Mouse (Mus musculus) lung, adult 18-20 months (tissue): Measurements from ENCODE around the gene Auts2.

ENCODE experiments used
- DNase-seq, 2 experiments: peaks; one replicate each; pipeline ENCODE4 v3.0.0; 2022; ENCODE audit warnings: mixed read lengths in 2 of 2

Gene Auts2

GRCm38 (mm10) chr5:131644331-131644730, 898.8 kb downstream of the Auts2 start:
- no peak for DNase-seq

- no peak for DNase-seq
These were observed 899.7 kb downstream of the Auts2 start for GRCm38 (mm10) chr5:131643176-131644174.

- no peak for DNase-seq
These were observed 900.4 kb downstream of the Auts2 start for GRCm38 (mm10) chr5:131642752-131643151.

- no peak for DNase-seq
These were observed 906.7 kb downstream of the Auts2 start for GRCm38 (mm10) chr5:131636431-131636830.

GRCm38 (mm10) chr5:131634731-131635130, 908.4 kb downstream of the Auts2 start:
- DNase-seq = no peak

- no peak for DNase-seq
These were observed 911.2 kb downstream of the Auts2 start for GRCm38 (mm10) chr5:131631998-131632379.

GRCm38 (mm10) chr5:131631038-131631997, 911.8 kb downstream of the Auts2 start:
- DNase-seq = no peak

- no peak for DNase-seq
These were observed 912.6 kb downstream of the Auts2 start for GRCm38 (mm10) chr5:131630577-131630976.

GRCm38 (mm10) chr5:131616113-131616876, 926.8 kb downstream of the Auts2 start:
- DNase-seq = no peak

GRCm38 (mm10) chr5:131614238-131614637, 928.9 kb downstream of the Auts2 start:
- no peak for DNase-seq

- peak in 1 of 2 experiments; percentile 30 for DNase-seq
These were observed 929.8 kb downstream of the Auts2 start for GRCm38 (mm10) chr5:131613301-131613700.

GRCm38 (mm10) chr5:131610702-131611101, 932.4 kb downstream of the Auts2 start:
- DNase-seq = no peak

- no peak for DNase-seq
These were observed 936.4 kb downstream of the Auts2 start for GRCm38 (mm10) chr5:131606786-131607185.

- DNase-seq = no peak
These were observed 941.0 kb downstream of the Auts2 start for GRCm38 (mm10) chr5:131601934-131602692.

- DNase-seq = peak; percentile 56 to 62
These were observed 942.6 kb downstream of the Auts2 start for GRCm38 (mm10) chr5:131600325-131601125.

GRCm38 (mm10) chr5:131597503-131597902, 945.6 kb downstream of the Auts2 start:
- no peak for DNase-seq

- no peak for DNase-seq
These were observed 946.6 kb downstream of the Auts2 start for GRCm38 (mm10) chr5:131596591-131596990.

- no peak for DNase-seq
These were observed 947.4 kb downstream of the Auts2 start for GRCm38 (mm10) chr5:131595730-131596129.

GRCm38 (mm10) chr5:131594597-131594996, 948.5 kb downstream of the Auts2 start:
- DNase-seq = no peak

- no peak for DNase-seq
These were observed 949.9 kb downstream of the Auts2 start for GRCm38 (mm10) chr5:131593261-131593660.
